Mouse (Mus musculus): ENCODE data around the gene Zcchc24.

Gene Zcchc24

DNA sequence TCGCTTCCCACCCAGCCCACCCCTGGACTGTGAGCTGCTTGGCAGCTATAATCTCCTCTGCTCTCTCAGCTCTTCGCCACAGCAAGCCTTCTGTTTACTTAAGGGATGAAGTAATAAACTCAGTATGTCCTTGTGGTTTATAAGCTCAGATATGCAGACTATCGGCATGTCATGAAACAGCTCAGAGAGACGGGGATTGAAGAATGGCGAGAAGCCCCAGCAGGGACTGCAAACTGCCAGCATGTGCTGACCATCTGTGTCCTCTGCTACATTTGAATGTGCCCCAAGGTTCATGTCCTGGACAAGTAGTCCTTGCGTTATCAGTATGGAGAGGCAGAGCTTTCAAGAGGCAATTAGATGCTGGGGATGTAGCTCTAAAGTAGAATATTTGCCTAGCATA lies 7.5 kb upstream of the Zcchc24 start:
- DNase-seq (ENCODE audit: low read depth, low spot score) = no peak

- DNase-seq (ENCODE audit: low read depth, low spot score) = no peak
These were observed 5.3 kb upstream of the Zcchc24 start for GRCm38 (mm10) chr14:25774100-25774499.

- no peak for DNase-seq (ENCODE audit: low read depth, low spot score)
These were observed 4.2 kb upstream of the Zcchc24 start for GRCm38 (mm10) chr14:25773039-25773438.

- no peak for DNase-seq (ENCODE audit: low read depth, low spot score)
These were observed 927 bp upstream of the Zcchc24 start for GRCm38 (mm10) chr14:25769626-25770306.

- no peak for DNase-seq (ENCODE audit: low read depth, low spot score)
These were observed 462 bp downstream of the Zcchc24 start for GRCm38 (mm10) chr14:25768261-25768893.

DNA sequence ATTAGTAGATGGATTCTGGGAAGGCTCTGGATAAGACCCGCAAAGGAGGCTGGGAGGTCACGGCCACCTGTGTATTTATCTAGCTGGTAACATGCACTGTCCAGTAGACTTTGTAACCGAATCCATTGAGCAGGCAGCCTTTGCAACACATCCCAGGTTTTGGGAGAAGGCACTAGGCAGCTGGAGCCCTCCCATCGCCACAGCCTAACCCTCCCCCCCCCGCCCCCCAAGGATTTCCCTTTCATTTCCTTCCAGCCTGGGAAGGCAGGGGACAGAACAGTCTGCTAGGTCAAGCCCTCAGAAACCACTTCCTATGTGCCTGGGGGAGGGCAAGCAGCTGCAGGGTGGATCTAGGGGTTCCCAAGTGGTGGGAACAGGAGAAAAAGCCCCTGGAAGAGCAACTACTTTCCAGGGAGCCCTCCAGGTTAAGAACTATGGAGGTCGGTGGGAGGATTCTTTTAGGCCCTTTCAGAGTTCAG lies 1.1 kb downstream of the Zcchc24 start:
- DNase-seq (ENCODE audit: low read depth, low spot score) = no peak

- no peak for DNase-seq (ENCODE audit: low read depth, low spot score)
These were observed 2.4 kb downstream of the Zcchc24 start for GRCm38 (mm10) chr14:25766441-25766840.

GRCm38 (mm10) chr14:25765921-25766320 lies 2.9 kb downstream of the Zcchc24 start:
- no peak for DNase-seq (ENCODE audit: low read depth, low spot score)

- DNase-seq (ENCODE audit: low read depth, low spot score) = no peak
These were observed 3.7 kb downstream of the Zcchc24 start for GRCm38 (mm10) chr14:25765146-25765545.

- no peak for DNase-seq (ENCODE audit: low read depth, low spot score)
These were observed 7.7 kb downstream of the Zcchc24 start for GRCm38 (mm10) chr14:25761184-25761583.

- DNase-seq (ENCODE audit: low read depth, low spot score) = no peak
These were observed 8.8 kb downstream of the Zcchc24 start for GRCm38 (mm10) chr14:25759981-25760537.

DNA sequence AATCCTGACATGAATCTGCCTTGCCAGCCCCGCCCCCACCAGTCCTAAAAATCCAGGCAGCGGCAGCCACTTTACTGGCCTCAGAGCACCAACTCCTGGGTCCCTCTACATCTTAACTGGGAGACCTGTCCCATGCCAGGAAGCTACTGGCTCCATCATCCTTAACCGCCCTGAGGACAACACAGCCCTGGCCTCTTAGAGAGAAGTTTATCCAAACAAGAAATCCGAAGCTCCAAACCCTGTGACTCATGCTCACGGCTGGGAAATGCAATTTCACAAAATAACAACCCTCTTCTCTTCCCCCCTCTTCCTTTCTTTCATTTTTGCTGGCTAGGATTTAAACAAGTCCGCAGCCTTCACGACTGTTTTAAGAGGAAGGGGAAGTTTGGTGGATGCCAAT lies 9.3 kb downstream of the Zcchc24 start:
- no peak for DNase-seq (ENCODE audit: low read depth, low spot score)

DNA sequence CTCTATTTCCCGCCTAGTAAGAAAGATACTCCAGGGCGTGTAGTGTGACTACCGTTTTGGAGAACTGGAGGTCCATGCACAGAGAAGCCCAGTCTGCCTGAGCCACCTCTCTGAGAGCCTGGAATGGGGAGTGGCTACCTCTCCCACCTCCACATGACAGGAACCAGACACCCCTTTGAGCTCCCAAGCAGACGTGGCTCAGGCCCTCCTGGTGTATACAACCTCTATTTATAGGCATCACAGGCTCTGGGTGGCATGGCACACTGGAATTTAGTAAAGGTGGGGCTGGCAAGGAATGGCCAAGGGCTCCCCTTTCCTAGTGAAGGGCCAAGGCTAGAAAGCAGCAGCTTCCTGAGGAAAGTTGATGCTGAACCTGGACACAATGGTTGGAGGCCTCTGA lies 10.9 kb downstream of the Zcchc24 start:
- no peak for DNase-seq (ENCODE audit: low read depth, low spot score)

GRCm38 (mm10) chr14:25756385-25756990 lies 12.4 kb downstream of the Zcchc24 start:
- no peak for DNase-seq (ENCODE audit: low read depth, low spot score)

GRCm38 (mm10) chr14:25755541-25755940 lies 13.3 kb downstream of the Zcchc24 start:
- DNase-seq (ENCODE audit: low read depth, low spot score) = no peak

DNA sequence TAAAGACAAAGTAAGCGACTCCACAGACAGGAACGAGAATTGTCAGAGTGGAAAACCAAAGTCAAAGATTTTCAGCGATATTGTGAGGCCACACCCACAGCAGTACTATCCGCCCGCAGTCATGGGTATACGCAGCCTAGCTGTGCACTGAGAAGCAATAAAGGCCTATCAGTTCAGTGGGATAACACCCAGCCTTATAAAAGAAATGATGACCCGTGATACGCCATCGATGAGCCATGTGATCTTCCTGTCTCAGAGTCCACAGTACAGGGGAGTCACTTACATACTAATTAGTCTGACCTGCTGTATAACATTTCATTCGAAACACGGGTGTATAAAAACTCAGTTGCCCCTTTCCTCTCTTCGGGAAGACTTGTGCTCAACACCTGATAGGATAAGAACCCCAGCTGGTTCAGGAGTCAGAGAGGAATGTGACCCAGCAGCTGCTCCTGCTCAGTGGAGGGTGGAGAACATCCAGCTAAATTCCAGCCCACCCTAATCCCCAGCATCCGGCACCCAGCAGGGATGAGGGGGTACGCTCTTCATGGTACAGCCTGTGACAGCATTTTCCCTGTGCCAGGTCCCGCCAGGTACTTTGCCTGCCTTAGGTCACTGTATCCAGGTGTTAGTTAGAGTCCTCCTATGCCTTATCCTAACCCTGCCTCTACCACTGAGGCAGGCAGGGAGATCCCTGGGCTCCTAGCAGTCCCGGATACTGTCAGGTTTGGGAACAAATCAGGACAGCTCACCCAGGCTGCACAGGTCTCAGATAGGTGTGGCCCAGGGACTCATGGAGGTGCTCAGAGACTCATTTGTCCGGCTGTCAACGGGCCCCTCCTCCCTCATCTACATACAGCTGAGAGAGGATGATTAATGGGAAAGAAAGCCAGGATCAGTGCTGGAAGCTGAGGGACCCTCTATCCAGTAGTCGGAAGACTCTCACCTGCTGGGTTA lies 14.0 kb downstream of the Zcchc24 start:
- DNase-seq (ENCODE audit: low read depth, low spot score) = no peak

DNA sequence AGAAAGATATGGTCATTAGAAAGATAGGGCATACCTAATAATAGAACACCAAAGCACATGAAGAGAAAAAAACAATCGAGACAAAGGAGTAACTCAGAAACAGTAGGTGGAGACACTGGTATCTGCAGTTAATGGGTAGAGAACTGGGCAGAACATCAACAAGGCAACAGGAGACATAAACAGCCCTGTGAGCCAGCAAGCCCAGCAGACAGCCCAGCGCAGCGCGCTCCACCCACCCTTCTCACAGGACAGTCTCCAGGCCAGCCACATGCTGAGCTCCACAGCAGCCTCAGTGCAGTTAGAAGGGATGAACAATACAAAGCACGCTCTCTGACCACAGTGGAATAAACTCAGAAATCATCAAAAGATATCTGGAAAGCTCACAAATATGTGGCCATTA lies 15.8 kb downstream of the Zcchc24 start:
- no peak for DNase-seq (ENCODE audit: low read depth, low spot score)

DNA sequence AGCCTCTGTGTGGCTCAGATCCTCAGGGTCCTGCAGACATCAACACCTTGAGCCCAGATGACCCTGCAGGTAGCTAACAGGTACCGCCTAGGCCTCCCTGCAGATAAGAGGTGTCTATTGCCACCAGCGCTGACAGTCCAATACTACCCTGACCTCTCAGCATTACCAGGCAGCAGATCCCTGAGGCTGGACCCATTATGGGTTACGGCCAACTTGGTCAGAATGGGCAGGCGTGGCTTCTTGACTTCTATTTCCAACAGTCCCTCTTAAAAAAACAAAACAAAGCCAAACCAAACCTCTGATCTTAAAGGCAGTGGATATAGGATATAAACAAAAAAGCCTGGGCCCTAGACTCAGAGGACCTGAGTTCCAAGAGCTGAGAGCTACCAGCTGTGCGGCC lies 17.8 kb downstream of the Zcchc24 start:
- DNase-seq (ENCODE audit: low read depth, low spot score) = no peak

- no peak for DNase-seq (ENCODE audit: low read depth, low spot score)
These were observed 18.3 kb downstream of the Zcchc24 start for GRCm38 (mm10) chr14:25750448-25751015.

DNA sequence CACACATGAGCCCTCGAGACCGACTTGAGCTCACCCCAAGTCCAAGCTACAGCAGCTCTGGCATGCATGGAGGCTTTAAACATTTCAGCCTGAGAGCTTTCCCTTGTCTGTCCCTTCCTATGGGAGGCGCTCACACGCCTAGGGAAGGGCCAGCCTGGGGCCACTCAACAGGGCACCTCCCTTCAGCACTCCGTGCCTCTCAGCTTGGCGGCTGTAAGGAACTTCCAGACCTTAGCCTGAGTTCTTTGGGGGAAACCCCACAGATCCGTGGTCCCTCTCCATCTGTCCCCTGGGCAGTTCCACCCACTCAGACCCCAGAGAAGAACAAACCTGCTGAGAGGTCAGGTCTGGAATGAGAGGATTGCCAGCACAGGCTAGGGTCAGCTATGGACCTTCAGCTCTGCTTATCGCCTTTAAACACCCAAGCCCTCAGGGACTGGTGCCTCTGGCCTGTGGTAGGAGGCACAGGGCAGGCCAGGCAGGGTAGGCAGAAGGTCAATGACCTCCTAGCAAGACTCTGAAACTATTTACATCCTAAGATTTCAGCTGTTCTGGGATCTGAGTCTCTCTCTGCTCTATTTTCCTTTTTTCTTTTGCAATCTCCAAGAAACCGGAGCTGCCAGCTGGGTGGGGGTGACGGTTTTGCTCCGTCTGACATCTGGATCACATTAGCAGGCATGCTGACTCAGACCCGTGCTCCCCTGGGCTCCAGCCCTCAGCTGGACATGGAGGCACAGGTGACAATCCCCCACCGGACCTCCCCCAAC lies 19.5 kb downstream of the Zcchc24 start:
- DNase-seq (ENCODE audit: low read depth, low spot score) = no peak
